Mouse (Mus musculus) ES-E14 (cell line): ENCODE measurements around the gene Il12rb1. TPM values are rescaled to one million over a fixed set of nuclear protein-coding genes. Genes with fewer than 3 reads are reported as not detected.

Source experiments
- DNase-seq: peaks from one replicate; pipeline ENCODE4 v3.0.0-alpha.2; 2013; ENCODE audit warnings: low read depth, low spot score
- H3K27ac ChIP-seq: 2 replicates; pipeline ENCODE4 v1.5.1; 2012; ENCODE audit warnings: low read depth, mild to moderate bottlenecking, low read length, moderate library complexity, mixed read lengths; ENCODE audit not compliant: poor library complexity, insufficient read depth, severe bottlenecking
- H3K36me3 ChIP-seq: 2 replicates; pipeline ENCODE4 v1.6.1; 2012; ENCODE audit warnings: mild to moderate bottlenecking, low read length, moderate library complexity, mixed read lengths; ENCODE audit not compliant: control insufficient read depth, poor library complexity, insufficient read depth, severe bottlenecking
- H3K4me1 ChIP-seq, 2 experiments: fragments of 150-350 bp in 1 of 2; sonication (generic) in 1 of 2; 2 replicates each; pipeline ENCODE4 v1.6.1; 2012; ENCODE audit warnings: low read length in 2 of 2, mild to moderate bottlenecking in 1 of 2, mixed read lengths in 1 of 2; ENCODE audit not compliant: control insufficient read depth in 2 of 2, insufficient read depth in 2 of 2, poor library complexity in 1 of 2
- H3K4me3 ChIP-seq, 2 experiments: fragments of 150-350 bp in 1 of 2; sonication (generic) in 1 of 2; 2 replicates each; pipeline ENCODE4 v1.5.1; 2012; ENCODE audit warnings: low read length in 2 of 2, low read depth in 1 of 2, mild to moderate bottlenecking in 1 of 2, mixed read lengths in 1 of 2; ENCODE audit not compliant: insufficient read depth in 1 of 2, poor library complexity in 1 of 2, severe bottlenecking in 1 of 2
- H3K9ac ChIP-seq: 2 replicates; pipeline ENCODE4 v1.6.1; 2012; ENCODE audit warnings: low read depth, mild to moderate bottlenecking, low read length, mixed read lengths; ENCODE audit not compliant: poor library complexity, insufficient read depth, severe bottlenecking
- H3K9me3 ChIP-seq: fragments of 150-350 bp; sonication (generic); 2 replicates; pipeline ENCODE4 v1.6.1; 2012; ENCODE audit warnings: low read depth, mild to moderate bottlenecking, low read length; ENCODE audit not compliant: control insufficient read depth, insufficient read depth
- CHD2 ChIP-seq: IDR thresholded peaks from 2 replicates; pipeline ENCODE4 v1.6.1; 2014; ENCODE audit warnings: mild to moderate bottlenecking, low read depth, low read length, inconsistent platforms
- HCFC1 ChIP-seq: IDR thresholded peaks from 2 replicates; pipeline ENCODE4 v1.6.1; 2012; ENCODE audit warnings: low read length, inconsistent platforms, borderline replicate concordance; ENCODE audit not compliant: insufficient read depth
- MAFK ChIP-seq: IDR thresholded peaks from 2 replicates; pipeline ENCODE4 v1.6.1; 2014; ENCODE audit warnings: mild to moderate bottlenecking, low read depth, low read length, inconsistent platforms; ENCODE audit not compliant: insufficient read depth
- ZC3H11A ChIP-seq: IDR thresholded peaks from 2 replicates; pipeline ENCODE4 v1.6.1; 2012; ENCODE audit warnings: low read depth, mild to moderate bottlenecking, inconsistent platforms, low read length, borderline replicate concordance
- ZNF384 ChIP-seq: IDR thresholded peaks from 2 replicates; pipeline ENCODE4 v1.6.1; 2012; ENCODE audit warnings: low read depth, low read length, inconsistent platforms
- in situ Hi-C, 2 experiments: fragments of 600-800 bp; cut with MboI; formaldehyde crosslinking; loops; one replicate each; pipeline ENCODE4 v1.15.1; 2025; ENCODE audit warnings: low sequenced_read_pairs in 2 of 2, inconsistent platforms in 1 of 2; ENCODE audit not compliant: unreplicated experiment in 2 of 2
- total RNA-seq: library from RNA; depleted of rRNA; stranded (reverse); fragments of 300-350 nt; gene quantifications from 2 replicates; pipeline ENCODE4 v1.2.3, GENCODE M21; 2012

The Il12rb1 gene
- total RNA-seq, 1 experiment = 1.2 TPM

GRCm38 (mm10) chr8:70850947-70851346 is 42.7 kb downstream of the Il12rb1 start:
- Histone ChIP-seq H3K9me3 (no peaks in the 10 kb centered on the region), H3K27ac (no peak overlapping the region), H3K4me1 (peaks cover 0 to 34% of the 10 kb centered on the region in 2 experiments; a peak in 2 of 4 replicates), H3K4me3 (no peak overlapping the region), H3K36me3 (no peaks in the 10 kb centered on the region), H3K9ac (no peak overlapping the region)
- no peak for DNase-seq
- in situ Hi-C loops = no loop called here
- TF ChIP-seq CHD2 (no peak), HCFC1 (no peak), ZC3H11A (no peak), MAFK (no peak), ZNF384 (no peak)

GRCm38 (mm10) chr8:70851837-70852236 is 43.6 kb downstream of the Il12rb1 start:
- H3K36me3 ChIP-seq = no peaks in the 10 kb centered on the region
- H3K9ac ChIP-seq = no peak overlapping the region
- no peak for DNase-seq
- TF ChIP-seq ZNF384 (no peak), ZC3H11A (no peak), MAFK (no peak), HCFC1 (no peak), CHD2 (no peak)
- peaks cover 0 to 35% of the 10 kb centered on the region in 2 experiments; a peak in 2 of 4 replicates for H3K4me1 ChIP-seq
- no peak overlapping the region for H3K27ac ChIP-seq
- no peaks in the 10 kb centered on the region for H3K9me3 ChIP-seq
- in situ Hi-C loops = no loop called here
- H3K4me3 ChIP-seq = no peak overlapping the region

- DNase-seq = no peak
- in situ Hi-C loops = no loop called here
- Histone ChIP-seq H3K9me3 (no peaks in the 10 kb centered on the region), H3K27ac (no peak overlapping the region), H3K4me1 (peaks cover 0 to 38% of the 10 kb centered on the region in 2 experiments; a peak in 2 of 4 replicates), H3K36me3 (no peaks in the 10 kb centered on the region), H3K9ac (no peak overlapping the region), H3K4me3 (no peak overlapping the region)
- no peak for TF ChIP-seq ZC3H11A
- TF ChIP-seq HCFC1 = no peak
- TF ChIP-seq ZNF384 = no peak
- no peak for TF ChIP-seq CHD2
- no peak for TF ChIP-seq MAFK
Measured at GRCm38 (mm10) chr8:70852595-70853231, 44.5 kb downstream of the Il12rb1 start.

DNA sequence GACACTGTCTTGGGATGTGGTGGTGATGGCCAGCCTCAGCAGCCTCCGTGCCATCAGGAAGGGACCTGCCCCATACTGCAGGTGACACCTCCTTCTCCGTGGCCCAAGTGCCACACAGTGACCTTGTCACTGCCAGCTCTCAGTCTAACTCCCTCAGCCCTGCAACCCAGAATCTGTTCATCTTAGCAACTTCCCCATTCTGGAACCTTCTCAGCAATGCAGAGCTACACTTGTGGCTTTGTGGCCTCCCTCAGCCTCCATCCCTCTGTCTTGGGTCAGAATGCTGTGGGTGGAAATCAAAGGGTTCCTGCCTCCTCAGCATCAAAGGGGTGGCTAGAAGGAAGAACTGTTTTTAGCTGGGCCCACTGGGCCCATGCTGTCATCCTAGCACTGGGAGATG is 45.6 kb downstream of the Il12rb1 start:
- no peak overlapping the region for H3K4me3 ChIP-seq
- no peak overlapping the region for H3K27ac ChIP-seq
- no peak for DNase-seq
- peaks cover 0 to 29% of the 10 kb centered on the region in 2 experiments; a peak in 2 of 4 replicates for H3K4me1 ChIP-seq
- H3K9ac ChIP-seq = no peak overlapping the region
- in situ Hi-C loops = no loop called here
- no peaks in the 10 kb centered on the region for H3K36me3 ChIP-seq
- H3K9me3 ChIP-seq = no peaks in the 10 kb centered on the region
- TF ChIP-seq MAFK (no peak), HCFC1 (no peak), CHD2 (no peak), ZC3H11A (no peak), ZNF384 (no peak)

- H3K4me3 ChIP-seq = no peak overlapping the region
- H3K4me1 ChIP-seq = peaks cover 0 to 16% of the 10 kb centered on the region in 2 experiments; a peak in 2 of 4 replicates
- no peak overlapping the region for H3K27ac ChIP-seq
- TF ChIP-seq HCFC1 (no peak), MAFK (no peak)
- H3K36me3 ChIP-seq = no peaks in the 10 kb centered on the region
- in situ Hi-C loops = no loop called here
- DNase-seq = no peak
- no peaks in the 10 kb centered on the region for H3K9me3 ChIP-seq
- no peak overlapping the region for H3K9ac ChIP-seq
Measured at GRCm38 (mm10) chr8:70856028-70856427, 47.8 kb downstream of the Il12rb1 start.
